Mouse (Mus musculus): Measurements from ENCODE around the gene Katnb1.
A peak's percentile ranks its signal among the peaks of the same experiment; 100 is the strongest.

Gene Katnb1

DNA sequence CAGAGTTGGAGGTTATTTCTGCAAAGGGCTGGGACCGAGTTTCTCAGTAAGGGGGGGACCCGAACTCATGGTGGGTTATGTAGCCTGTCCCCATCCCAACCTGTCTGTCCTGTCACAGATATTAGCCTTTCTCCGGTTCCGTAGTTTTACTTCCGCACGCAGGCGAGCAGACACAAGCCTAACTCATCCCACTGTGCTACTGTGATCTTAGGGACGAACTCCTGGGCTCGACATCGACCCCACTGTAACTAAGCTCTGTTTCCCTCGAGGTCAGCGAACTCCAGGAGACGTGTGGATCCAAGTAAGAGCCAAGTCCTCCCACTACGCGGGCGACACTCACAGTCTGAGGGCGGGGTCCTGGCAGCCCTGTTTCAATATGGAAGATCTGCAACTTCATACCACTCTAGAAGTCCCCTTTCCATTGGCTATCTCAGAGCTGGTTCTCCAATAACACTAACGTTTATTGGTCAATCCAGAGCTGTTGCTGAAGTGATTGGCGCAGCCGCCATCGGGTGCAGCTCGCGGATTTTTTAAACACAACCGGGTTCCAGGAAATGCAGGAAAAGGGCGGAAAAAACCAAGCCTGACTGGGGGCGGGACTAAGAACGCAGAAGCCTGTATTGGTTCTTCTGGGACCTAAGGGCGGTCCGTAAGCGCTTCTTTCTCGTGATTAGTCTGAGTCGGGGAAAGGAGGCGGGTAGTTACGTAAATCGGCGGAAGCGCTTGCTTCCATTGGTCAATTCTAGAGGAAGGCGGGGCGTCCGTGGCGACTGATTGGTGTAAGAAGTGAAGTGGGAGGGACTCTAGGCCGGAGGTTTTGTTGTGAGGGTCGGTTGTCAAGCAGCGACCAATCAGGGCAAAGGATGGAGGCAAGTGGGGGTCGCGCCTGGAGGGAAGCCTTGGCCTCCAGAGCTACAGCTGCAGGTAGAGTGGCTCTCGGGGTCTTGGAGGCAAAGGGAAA is at the start of gene Katnb1:
Katnb1 (plus strand) TSS at position 806 of the 961 bp plus-strand sequence.
- DNase-seq (ENCODE audit: low read depth, low spot score), result peak; percentile 100

- no peak for DNase-seq (ENCODE audit: low read depth, low spot score)
These were observed 43.7 kb upstream of the Katnb1 start for GRCm38 (mm10) chr8:95037106-95037925.

- no peak for DNase-seq (ENCODE audit: low read depth, low spot score)
These were observed 38.9 kb upstream of the Katnb1 start for GRCm38 (mm10) chr8:95041883-95042784.

- DNase-seq (ENCODE audit: low read depth, low spot score), result no peak
These were observed 36.2 kb upstream of the Katnb1 start for GRCm38 (mm10) chr8:95044811-95045210.

- DNase-seq (ENCODE audit: low read depth, low spot score), result no peak
These were observed 34.0 kb upstream of the Katnb1 start for GRCm38 (mm10) chr8:95046982-95047381.

- DNase-seq (ENCODE audit: low read depth, low spot score), result no peak
These were observed 32.9 kb upstream of the Katnb1 start for GRCm38 (mm10) chr8:95047884-95048680.

GRCm38 (mm10) chr8:95049636-95050035 is 31.4 kb upstream of the Katnb1 start:
- DNase-seq (ENCODE audit: low read depth, low spot score), result no peak

GRCm38 (mm10) chr8:95054438-95054837 is 26.5 kb upstream of the Katnb1 start:
- no peak for DNase-seq (ENCODE audit: low read depth, low spot score)

DNA sequence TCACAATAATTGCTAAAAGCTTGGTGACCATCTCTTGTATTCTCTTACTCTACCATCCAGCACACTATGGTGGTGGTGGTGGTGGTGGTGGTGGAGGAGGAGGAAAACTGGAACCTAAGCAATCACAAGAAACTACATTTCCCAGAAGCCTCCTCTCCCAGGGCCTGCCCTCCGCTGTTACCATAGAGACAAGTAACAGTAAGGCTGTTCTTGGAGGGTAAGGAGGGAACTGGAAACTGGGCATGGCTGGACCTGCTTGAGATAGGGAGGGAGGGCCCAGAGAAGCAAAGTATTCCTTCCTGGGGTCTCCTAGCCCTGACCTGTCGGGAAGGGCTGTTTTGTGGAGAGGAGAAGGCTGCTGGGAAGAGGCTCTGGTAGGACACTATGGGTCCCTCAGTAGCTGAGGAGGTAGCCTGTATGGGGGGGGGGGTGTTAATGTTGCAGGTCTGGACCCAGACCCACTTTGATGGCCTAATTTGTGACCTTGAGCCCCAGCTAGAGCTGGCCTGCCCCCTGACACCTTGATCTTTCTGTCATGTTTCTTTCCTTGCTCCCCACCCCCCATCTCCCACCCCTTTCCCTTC is 26.0 kb upstream of the Katnb1 start, which contains the start of gene Drc7:
Drc7 (plus strand) TSS at position 177 of the 584 bp plus-strand sequence.
- no peak for DNase-seq (ENCODE audit: low read depth, low spot score)

- DNase-seq (ENCODE audit: low read depth, low spot score), result no peak
These were observed 24.6 kb upstream of the Katnb1 start for GRCm38 (mm10) chr8:95056414-95056813.

GRCm38 (mm10) chr8:95058661-95059060 is 22.3 kb upstream of the Katnb1 start:
- DNase-seq (ENCODE audit: low read depth, low spot score), result no peak

GRCm38 (mm10) chr8:95059812-95060533 is 21.0 kb upstream of the Katnb1 start:
- no peak for DNase-seq (ENCODE audit: low read depth, low spot score)

- DNase-seq (ENCODE audit: low read depth, low spot score), result no peak
These were observed 16.5 kb upstream of the Katnb1 start for GRCm38 (mm10) chr8:95064531-95064930.

DNA sequence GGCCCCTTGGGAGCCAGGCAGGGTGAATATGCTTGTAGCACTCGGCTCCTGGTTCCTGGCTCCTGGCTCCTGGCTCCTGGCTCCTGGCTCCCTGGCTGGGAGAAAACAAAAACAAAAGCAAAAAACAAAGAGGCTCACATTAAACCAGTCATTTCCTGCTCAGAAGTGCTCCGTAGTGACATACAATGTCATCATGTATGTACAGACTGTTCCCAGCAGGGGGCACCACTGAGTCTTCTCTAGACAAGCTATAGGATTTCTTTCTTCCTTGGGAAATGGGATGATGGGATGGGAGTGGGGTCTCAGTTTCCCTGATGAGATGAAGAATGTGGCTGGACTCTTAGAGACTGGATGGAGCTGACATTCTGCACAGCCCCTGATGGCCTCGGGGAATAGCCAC is 13.4 kb upstream of the Katnb1 start:
- DNase-seq (ENCODE audit: low read depth, low spot score), result peak; percentile 66

GRCm38 (mm10) chr8:95075504-95075903 is 5.5 kb upstream of the Katnb1 start:
- no peak for DNase-seq (ENCODE audit: low read depth, low spot score)

DNA sequence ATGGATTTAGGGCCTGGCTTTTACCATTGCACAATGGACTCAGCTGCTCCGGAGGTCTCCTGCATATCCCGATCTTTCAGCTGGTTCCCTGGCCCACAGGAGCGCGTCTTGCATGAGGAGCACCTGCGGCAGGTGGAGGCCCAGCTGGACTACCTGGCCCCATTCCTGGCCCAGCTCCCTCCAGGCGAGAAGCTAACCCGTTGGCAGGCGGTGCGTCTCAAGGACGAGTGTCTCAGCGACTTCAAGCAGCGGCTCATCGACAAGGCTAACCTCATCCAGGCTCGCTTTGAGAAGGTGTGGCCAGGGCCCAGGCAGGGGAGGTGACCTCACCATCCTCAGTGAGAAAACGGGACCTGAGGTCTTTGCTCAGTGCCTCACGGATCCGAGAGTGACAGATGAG is 4.8 kb upstream of the Katnb1 start:
- DNase-seq (ENCODE audit: low read depth, low spot score), result no peak

DNA sequence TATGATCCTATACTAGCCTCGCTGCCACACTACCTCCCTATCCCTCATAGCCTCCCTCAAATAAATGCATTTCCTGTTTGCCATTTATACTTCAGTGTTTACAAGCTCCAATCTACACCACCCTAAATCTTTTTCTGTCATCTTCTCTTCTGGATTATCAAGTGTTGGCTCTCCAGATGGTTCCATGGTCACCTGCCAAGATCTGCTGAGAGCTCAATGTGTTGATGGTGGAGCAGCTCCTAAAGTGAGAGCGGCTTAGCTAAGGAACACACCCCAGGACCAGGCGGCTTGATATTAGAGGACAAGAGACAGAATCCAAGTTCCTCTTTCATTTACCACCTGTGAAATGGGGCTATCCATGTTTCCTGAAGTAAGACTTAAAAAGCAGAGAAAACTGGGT is 2.9 kb upstream of the Katnb1 start:
- DNase-seq (ENCODE audit: low read depth, low spot score), result no peak

DNA sequence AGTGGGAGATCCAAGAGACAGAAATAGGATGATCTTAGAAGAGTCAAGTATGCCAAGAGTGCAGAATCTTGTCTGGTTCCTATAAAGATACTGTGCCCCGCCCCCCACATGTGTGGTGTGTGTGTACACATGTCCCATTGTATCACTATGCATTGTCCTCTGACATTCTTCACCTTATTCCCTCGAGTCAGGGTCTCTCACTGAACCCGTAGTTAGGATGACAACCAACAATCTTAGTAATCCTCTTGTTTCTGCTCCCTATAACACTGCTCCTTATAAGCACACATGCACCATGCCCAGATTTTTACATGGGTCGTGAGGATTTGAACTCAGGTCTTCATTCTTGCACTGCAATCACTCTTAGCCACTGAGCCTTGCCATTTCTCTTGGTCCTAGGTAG is 1.7 kb upstream of the Katnb1 start:
- DNase-seq (ENCODE audit: low read depth, low spot score), result no peak

DNA sequence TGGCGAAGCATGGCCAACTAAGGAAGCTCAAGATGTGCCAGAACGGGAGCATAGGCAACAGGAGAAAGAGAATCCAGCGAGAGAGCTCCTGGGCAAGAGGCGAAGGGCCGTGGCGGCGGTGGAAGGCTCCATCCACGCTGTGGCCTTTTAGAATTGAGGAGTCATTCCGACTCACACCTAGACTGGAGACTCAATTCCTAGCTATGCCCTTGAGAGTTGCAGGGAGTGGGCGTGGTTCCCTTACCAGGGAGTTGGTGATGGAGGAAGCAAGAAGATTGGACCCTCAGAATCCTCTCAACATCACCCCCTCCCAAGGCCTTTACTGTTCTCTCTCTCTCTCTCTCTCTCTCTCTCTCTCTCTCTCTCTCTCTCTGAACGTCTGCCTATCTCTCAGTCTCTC is 664 bp downstream of the Katnb1 start:
- peak; percentile 26 for DNase-seq (ENCODE audit: low read depth, low spot score)

All from CD4-positive helper T cell, adult 2 months (primary cell).